Mouse (Mus musculus) olfactory bulb, adult 2 months (tissue): ENCODE measurements around the gene Tgm3. TPM values are rescaled to one million over a fixed set of nuclear protein-coding genes. Genes with fewer than 3 reads are reported as not detected.

Source experiments
- H3K27ac ChIP-seq: fragments of 200-500 bp; 2 replicates; pipeline ENCODE4 v1.5.1; 2012; ENCODE audit warnings: low read depth, low read length; ENCODE audit not compliant: insufficient read depth
- H3K4me1 ChIP-seq: fragments of 200-500 bp; 2 replicates; pipeline ENCODE4 v1.6.1; 2012; ENCODE audit warnings: low read length; ENCODE audit not compliant: control insufficient read depth, insufficient read depth
- H3K4me3 ChIP-seq: fragments of 200-500 bp; 2 replicates; pipeline ENCODE4 v1.5.1; 2012; ENCODE audit warnings: mild to moderate bottlenecking, low read depth, low read length, moderate library complexity; ENCODE audit not compliant: insufficient read depth
- CTCF ChIP-seq: fragments of 200-500 bp; IDR thresholded peaks from 2 replicates; pipeline ENCODE4 v1.5.1; 2012; ENCODE audit warnings: low read depth, mild to moderate bottlenecking, low read length, moderate library complexity; ENCODE audit not compliant: insufficient read depth
- POLR2A ChIP-seq: fragments of 200-500 bp; IDR thresholded peaks from 2 replicates; pipeline ENCODE4 v1.6.1; 2012; ENCODE audit warnings: mild to moderate bottlenecking, low read depth, low read length, moderate library complexity; ENCODE audit not compliant: insufficient read depth
- WGBS: fragments of 180-500 bp; shearing (Covaris S2); methylation state at CpG from one replicate; pipeline ENCODE4 v1.1.7; 2018; 5-methylcytosine and 5-hydroxymethylcytosine counted together
- polyA plus RNA-seq: library from polyadenylated mRNA; stranded (reverse); fragments of >200 nt; gene quantifications from 2 replicates; pipeline ENCODE4 v1.2.4, GENCODE M21; 2012; ENCODE audit warnings: low replicate concordance; ENCODE audit not compliant: missing spikeins, insufficient read depth, insufficient read length

Tgm3 gene
- polyA plus RNA-seq, result not detected in 2 replicates

DNA sequence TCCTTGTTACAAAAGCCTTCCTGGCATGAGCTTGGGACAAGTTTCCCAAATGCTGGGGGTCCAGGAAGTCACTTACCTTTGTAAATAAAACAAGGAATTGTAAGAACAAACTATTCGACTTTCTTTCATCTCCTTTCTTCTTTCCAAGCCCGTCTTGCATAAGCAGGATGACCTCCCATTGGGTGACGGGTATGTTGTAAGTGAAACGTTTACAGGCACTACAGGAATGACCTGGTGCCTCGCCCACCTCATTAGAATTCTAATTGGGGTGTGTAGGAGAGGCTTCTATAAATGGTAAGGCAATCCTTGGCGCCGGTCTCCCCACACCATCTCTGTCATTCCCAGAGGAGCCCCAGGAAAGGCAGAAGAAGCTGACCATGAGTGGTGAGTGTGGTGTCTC, at the start of gene Tgm3:
Gene Tgm3, plus strand, starts transcription at position 324 of the 400 bp plus-strand sequence.
- WGBS, result 56% methylated on average over 7 of the region's 7 CpGs
- TF ChIP-seq POLR2A (no peak), CTCF (no peak)

DNA sequence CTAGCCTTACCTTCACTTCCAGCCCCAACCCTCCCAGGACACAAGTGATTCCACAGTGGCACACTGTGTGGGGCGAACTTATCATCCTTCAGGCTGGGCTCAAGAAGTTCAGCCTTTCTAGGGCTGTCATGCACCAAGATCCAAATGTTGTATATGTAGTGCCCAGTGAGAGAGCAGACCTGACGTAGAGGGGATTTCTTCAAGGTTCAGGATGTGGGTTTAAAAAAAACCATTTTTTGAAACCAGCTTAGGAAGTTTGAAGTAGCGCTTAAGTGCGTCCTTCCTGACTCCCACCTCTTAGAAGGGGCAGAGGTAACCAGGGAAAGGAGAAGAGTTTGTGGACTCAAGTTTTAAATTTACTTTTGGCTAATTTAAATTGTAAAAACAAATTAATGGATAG, 31.5 kb upstream of the Tgm3 start:
- TF ChIP-seq CTCF (no peak), POLR2A (no peak)
- Histone ChIP-seq H3K27ac (no peak overlapping the region), H3K4me3 (no peak overlapping the region), H3K4me1 (no peaks in the 10 kb centered on the region)
- 94% methylated on average over 4 of the region's 4 CpGs for WGBS

More for the DNA sequence above, at the start of gene Tgm3:
- no peak within 1 kb of the TSS for H3K27ac ChIP-seq
- H3K4me3 ChIP-seq, result no peak within 1 kb of the TSS
- H3K4me1 ChIP-seq, result no peaks in the 10 kb centered on the region

DNA sequence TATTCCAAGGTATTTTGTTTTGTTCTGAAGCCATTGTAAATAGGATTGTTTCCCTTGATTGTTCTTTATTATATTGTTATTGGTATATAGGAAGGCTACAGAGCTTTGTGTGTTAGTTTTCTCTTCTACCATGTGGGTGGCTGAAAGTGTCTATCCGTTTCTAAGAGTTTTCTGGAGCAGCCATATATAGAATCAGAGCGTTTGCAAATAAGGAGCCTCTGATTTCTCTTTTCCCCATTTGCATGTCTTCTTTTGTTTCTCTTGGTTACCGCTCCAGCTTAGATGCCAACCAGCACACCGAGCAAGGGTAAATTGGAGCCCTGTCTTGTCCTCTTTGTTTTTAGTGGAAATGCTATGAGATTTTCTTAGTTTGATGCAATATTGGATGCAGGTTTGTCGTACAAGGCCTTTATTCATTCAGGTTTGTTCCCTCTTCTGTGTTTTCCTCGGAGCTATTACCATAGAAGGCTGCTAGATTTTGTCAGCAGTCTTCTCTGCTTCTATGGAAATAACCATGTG, 24.6 kb upstream of the Tgm3 start:
- Histone ChIP-seq H3K27ac (no peak overlapping the region), H3K4me1 (peaks cover 2% of the 10 kb centered on the region; the same call in 1 of the 2 replicates), H3K4me3 (no peak overlapping the region)
- 32% methylated on average over 6 of the region's 6 CpGs for WGBS
- TF ChIP-seq POLR2A (no peak), CTCF (no peak)

DNA sequence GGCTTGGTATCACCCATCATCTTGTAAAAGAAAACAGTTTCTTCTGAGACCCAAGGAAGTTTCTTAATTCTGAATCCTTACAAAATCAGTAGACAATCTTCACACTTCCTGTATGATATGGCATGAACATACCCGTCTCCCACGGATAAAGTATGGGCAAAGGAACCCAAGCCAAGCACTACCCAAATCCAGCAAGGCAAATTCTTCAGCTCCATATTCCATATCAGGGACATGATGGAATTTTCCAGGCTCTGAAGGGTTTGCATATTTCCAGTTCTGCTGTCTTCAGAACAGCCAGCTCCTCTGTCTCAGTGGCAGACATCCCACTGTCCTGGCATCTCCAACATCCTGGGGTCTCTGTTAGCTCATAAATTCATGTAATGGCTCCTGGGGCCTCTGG, 22.5 kb upstream of the Tgm3 start:
- no peak for TF ChIP-seq CTCF
- WGBS, result 96% methylated on average over 2 of the region's 2 CpGs
- Histone ChIP-seq H3K4me3 (no peak overlapping the region), H3K4me1 (peaks cover 2% of the 10 kb centered on the region; the same call in 1 of the 2 replicates), H3K27ac (no peak overlapping the region)

DNA sequence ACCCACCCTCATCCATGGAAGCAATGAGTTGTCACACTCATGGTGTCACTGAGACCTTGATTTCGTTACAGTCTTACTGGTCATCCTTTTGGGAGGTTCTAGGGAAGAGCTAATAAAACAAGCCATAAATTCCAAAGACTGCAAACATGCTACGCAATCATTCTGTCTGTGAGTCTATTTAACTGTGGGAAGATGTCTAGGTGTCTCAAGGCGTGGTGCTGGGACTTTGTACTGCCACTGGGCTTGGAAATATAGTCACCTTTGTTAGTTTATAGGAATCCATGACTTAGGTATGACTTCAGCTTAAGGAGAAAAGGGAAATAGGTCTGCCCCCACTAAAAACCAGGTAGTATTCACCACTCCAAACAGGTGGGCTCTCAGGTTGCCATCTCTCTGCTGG, 17.7 kb upstream of the Tgm3 start:
- no peaks in the 10 kb centered on the region; the same call in 1 of the 2 replicates for H3K4me1 ChIP-seq
- TF ChIP-seq POLR2A (no peak), CTCF (no peak)
- H3K4me3 ChIP-seq, result no peak overlapping the region
- H3K27ac ChIP-seq, result no peak overlapping the region
- 92% methylated on average over 3 of the region's 3 CpGs for WGBS

DNA sequence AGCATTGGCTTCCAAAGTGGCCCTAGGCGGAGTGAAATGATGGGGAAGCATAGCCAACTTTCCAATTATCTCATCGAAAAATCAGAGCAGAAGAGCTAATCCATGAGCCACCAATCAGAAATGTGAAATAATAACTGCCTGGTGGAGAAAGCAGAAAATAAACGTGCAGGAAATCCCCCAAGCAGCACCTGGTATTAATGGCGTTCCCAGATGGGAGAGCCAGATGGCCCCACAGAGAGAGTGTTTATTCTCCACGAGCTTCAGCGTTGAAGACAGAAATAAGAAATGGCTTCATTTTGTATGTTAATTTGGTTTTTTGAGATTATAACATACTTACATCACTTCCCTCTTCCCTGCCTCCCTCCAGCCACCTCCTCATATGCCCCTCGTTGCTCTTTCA, 13.7 kb upstream of the Tgm3 start:
- TF ChIP-seq CTCF (no peak), POLR2A (no peak)
- Histone ChIP-seq H3K27ac (no peak overlapping the region), H3K4me1 (no peaks in the 10 kb centered on the region), H3K4me3 (no peak overlapping the region)
- 57% methylated on average over 7 of the region's 7 CpGs for WGBS

DNA sequence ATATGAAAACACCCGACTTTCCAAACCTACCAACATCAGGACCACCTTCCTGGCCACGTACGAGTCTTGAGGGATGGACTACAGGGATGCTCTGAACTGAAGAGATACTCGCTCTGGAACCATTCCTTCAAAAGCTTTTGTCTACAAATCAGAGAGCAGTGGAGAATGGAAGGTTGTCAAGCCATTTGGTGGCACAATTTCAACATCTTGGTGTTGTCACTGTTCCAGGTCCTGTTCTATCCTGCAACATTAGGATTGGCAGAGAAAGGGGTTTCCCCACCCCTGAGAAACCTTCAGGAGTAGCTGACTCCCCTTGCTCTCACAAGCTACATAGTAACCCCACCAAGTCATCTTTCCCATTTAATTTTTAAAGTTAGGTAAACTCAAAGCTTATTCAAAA, 12.9 kb upstream of the Tgm3 start:
- TF ChIP-seq POLR2A (no peak), CTCF (no peak)
- 75% methylated on average over 4 of the region's 4 CpGs for WGBS
- Histone ChIP-seq H3K27ac (no peak overlapping the region), H3K4me1 (peaks cover 3% of the 10 kb centered on the region; the same call in 1 of the 2 replicates), H3K4me3 (no peak overlapping the region)

DNA sequence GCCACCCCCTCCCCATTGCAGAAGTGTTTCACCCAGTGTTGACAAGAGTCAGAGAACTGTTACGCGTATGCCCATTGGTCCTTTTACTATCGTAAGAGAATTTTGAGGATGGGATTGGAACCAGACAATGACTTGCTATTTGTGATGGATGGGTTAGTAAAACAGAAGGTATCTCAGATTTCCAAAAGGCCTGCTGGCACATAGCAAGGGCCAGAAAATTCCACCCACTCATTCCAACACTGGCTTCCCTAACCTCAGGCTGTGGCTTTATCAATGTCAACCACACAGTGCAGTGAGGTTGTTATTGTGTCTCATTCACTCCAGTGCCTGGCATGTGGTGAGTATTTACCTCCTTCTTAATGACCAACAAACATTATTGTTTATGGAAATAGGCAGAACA, 11.5 kb upstream of the Tgm3 start:
- 97% methylated on average over 3 of the region's 3 CpGs for WGBS
- peaks cover 3% of the 10 kb centered on the region; the same call in 1 of the 2 replicates for H3K4me1 ChIP-seq
- H3K4me3 ChIP-seq, result no peak overlapping the region
- TF ChIP-seq CTCF (no peak), POLR2A (no peak)
- H3K27ac ChIP-seq, result no peak overlapping the region

DNA sequence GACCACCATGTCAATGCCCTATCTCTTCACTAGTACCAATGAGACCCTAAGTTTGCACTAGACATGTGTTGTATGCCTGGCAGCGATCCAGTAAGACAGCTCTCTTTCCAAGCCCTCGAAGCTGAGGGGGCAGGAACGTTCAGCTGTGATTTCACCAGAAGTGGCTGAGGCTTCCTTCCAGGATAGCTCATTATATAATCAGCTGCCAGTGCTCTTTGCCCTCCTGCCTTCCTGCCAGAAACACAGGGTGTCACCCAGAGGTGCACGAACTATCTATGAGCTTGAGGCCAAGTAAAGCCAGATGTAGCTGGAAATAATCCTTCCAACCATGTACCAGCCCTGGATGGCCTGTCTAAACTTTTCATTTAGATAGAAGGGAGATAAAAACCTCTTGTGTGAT, 8.1 kb upstream of the Tgm3 start:
- Histone ChIP-seq H3K4me1 (peaks cover 3% of the 10 kb centered on the region; the same call in 1 of the 2 replicates), H3K4me3 (no peak overlapping the region), H3K27ac (no peak overlapping the region)
- WGBS, result 33% methylated on average over 4 of the region's 4 CpGs
- TF ChIP-seq CTCF (no peak), POLR2A (no peak)

DNA sequence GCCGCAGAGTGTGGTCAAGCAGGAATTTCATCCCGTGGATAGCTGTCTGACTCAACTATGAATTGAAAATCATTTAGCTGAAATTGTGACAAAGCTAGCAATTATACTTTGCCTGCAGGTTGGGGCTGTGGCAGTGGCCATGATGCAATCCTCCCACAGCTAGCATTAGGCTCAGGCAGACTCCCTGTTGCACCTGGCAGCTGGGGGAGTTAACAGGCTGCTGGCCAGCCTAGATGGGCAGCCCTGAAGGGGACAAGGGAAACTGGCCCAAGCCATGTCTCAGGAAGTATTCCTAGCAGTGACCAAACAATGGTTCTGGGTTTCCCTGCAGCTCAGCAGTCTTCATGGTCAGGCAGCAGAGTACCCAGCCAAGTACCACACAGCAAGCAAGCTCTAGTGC, 2.8 kb upstream of the Tgm3 start:
- WGBS, result 76% methylated on average over 2 of the region's 2 CpGs
- no peak for TF ChIP-seq CTCF
- Histone ChIP-seq H3K27ac (no peak overlapping the region), H3K4me3 (no peak overlapping the region), H3K4me1 (no peaks in the 10 kb centered on the region)
